Mouse (Mus musculus) cortical plate, adult 2 months (tissue): ENCODE data around the gene Grin3a. TPM values are rescaled to one million over a fixed set of nuclear protein-coding genes. Genes with fewer than 3 reads are reported as not detected.

Experiments used
- H3K27ac ChIP-seq: fragments of 200-500 bp; 2 replicates; pipeline ENCODE4 v1.5.1; 2012; ENCODE audit warnings: low read length, control low read depth, inconsistent platforms; ENCODE audit not compliant: insufficient read depth
- H3K4me1 ChIP-seq: fragments of 200-500 bp; 2 replicates; pipeline ENCODE4 v1.6.1; 2011; ENCODE audit warnings: low read length; ENCODE audit not compliant: control insufficient read depth, insufficient read depth
- H3K4me3 ChIP-seq: fragments of 200-500 bp; 2 replicates; pipeline ENCODE4 v1.5.1; 2011; ENCODE audit warnings: mild to moderate bottlenecking, low read length, control low read depth; ENCODE audit not compliant: insufficient read depth
- CTCF ChIP-seq: fragments of 200-500 bp; IDR thresholded peaks from 2 replicates; pipeline ENCODE4 v1.5.1; 2011; ENCODE audit warnings: mild to moderate bottlenecking, control low read depth, low read length; ENCODE audit not compliant: insufficient read depth; ENCODE audit errors: extremely low read depth
- POLR2A ChIP-seq: fragments of 200-500 bp; IDR thresholded peaks from 2 replicates; pipeline ENCODE4 v1.6.1; 2011; ENCODE audit warnings: mild to moderate bottlenecking, low read length, control low read depth; ENCODE audit not compliant: insufficient read depth; ENCODE audit errors: extremely low read depth
- polyA plus RNA-seq: library from polyadenylated mRNA; depleted of rRNA; stranded (reverse); fragments of >200 nt; gene quantifications from 2 replicates; pipeline ENCODE4 v1.2.3, GENCODE M21; 2012

The Grin3a gene
- polyA plus RNA-seq, 1 experiment, result 9.6 TPM

- Histone ChIP-seq H3K4me1 (no peaks in the 10 kb centered on the region), H3K27ac (no peak overlapping the region), H3K4me3 (no peak overlapping the region)
- TF ChIP-seq POLR2A, result no peak
- TF ChIP-seq CTCF, result no peak
These were observed 46.2 kb downstream of the Grin3a start for GRCm38 (mm10) chr4:49799338-49799737.

GRCm38 (mm10) chr4:49788971-49789370 lies 56.6 kb downstream of the Grin3a start:
- Histone ChIP-seq H3K4me3 (no peak overlapping the region), H3K27ac (no peak overlapping the region), H3K4me1 (no peaks in the 10 kb centered on the region; the same call in 1 of the 2 replicates)
- TF ChIP-seq POLR2A (no peak), CTCF (no peak)

- H3K4me1 ChIP-seq, result no peaks in the 10 kb centered on the region; the same call in 1 of the 2 replicates
- H3K4me3 ChIP-seq, result no peak overlapping the region
- no peak for TF ChIP-seq POLR2A
- H3K27ac ChIP-seq, result no peak overlapping the region
These were observed 102.7 kb downstream of the Grin3a start for GRCm38 (mm10) chr4:49742847-49743246.

- TF ChIP-seq POLR2A, result no peak
- no peak for TF ChIP-seq CTCF
- no peak overlapping the region for H3K27ac ChIP-seq
These were observed 103.6 kb downstream of the Grin3a start for GRCm38 (mm10) chr4:49741942-49742341.

GRCm38 (mm10) chr4:49740796-49741766 lies 104.5 kb downstream of the Grin3a start:
- H3K27ac ChIP-seq, result no peak overlapping the region; the same call in 1 of the 2 replicates
- no peak overlapping the region for H3K4me3 ChIP-seq
- no peaks in the 10 kb centered on the region; the same call in 1 of the 2 replicates for H3K4me1 ChIP-seq
- TF ChIP-seq POLR2A (no peak), CTCF (no peak)

More at GRCm38 (mm10) chr4:49741942-49742341, 103.6 kb downstream of the Grin3a start:
- no peaks in the 10 kb centered on the region; the same call in 1 of the 2 replicates for H3K4me1 ChIP-seq
- no peak overlapping the region for H3K4me3 ChIP-seq

GRCm38 (mm10) chr4:49739561-49739960 lies 106.0 kb downstream of the Grin3a start:
- Histone ChIP-seq H3K27ac (no peak overlapping the region), H3K4me1 (no peaks in the 10 kb centered on the region; the same call in 1 of the 2 replicates), H3K4me3 (no peak overlapping the region)
- TF ChIP-seq POLR2A, result no peak
- no peak for TF ChIP-seq CTCF

GRCm38 (mm10) chr4:49729326-49729725 lies 116.2 kb downstream of the Grin3a start:
- Histone ChIP-seq H3K4me1 (no peaks in the 10 kb centered on the region), H3K27ac (no peak overlapping the region), H3K4me3 (no peak overlapping the region)
- TF ChIP-seq CTCF (no peak), POLR2A (no peak)

- Histone ChIP-seq H3K4me3 (no peak overlapping the region), H3K4me1 (no peaks in the 10 kb centered on the region), H3K27ac (no peak overlapping the region)
- TF ChIP-seq POLR2A, result no peak
- no peak for TF ChIP-seq CTCF
These were observed 121.6 kb downstream of the Grin3a start for GRCm38 (mm10) chr4:49723908-49724307.

- Histone ChIP-seq H3K4me1 (no peaks in the 10 kb centered on the region), H3K27ac (no peak overlapping the region), H3K4me3 (no peak overlapping the region)
- TF ChIP-seq CTCF, result no peak
- TF ChIP-seq POLR2A, result no peak
These were observed 153.9 kb downstream of the Grin3a start for GRCm38 (mm10) chr4:49691405-49692194.
